Mouse (Mus musculus) embryonic facial prominence, embryonic 13.5 days (tissue): ENCODE data around the gene Def8. TPM values are rescaled to one million over a fixed set of nuclear protein-coding genes. Genes with fewer than 3 reads are reported as not detected.
"Not testable (repeated sequence)": the region's sequence is repeated elsewhere in the genome, so short reads cannot be mapped to it uniquely, and the experiment has no call there.

Experiments used
- ATAC-seq: fragments of 200-750 bp; cut with Nextera tagmentation; 2 replicates; pipeline ENCODE4 v1.8.0; 2017; ENCODE audit warnings: low read depth; ENCODE audit not compliant: insufficient number of reproducible peaks, insufficient read depth, low FRiP score, low TSS enrichment
- H3K27ac ChIP-seq: fragments of 300-500 bp; sonication (generic); 2 replicates; pipeline ENCODE4 v1.5.1; 2015; ENCODE audit warnings: moderate library complexity, mild to moderate bottlenecking, inconsistent platforms
- H3K27me3 ChIP-seq: fragments of 300-500 bp; sonication (generic); 2 replicates; pipeline ENCODE4 v1.6.1; 2015; ENCODE audit warnings: mild to moderate bottlenecking, inconsistent platforms
- H3K36me3 ChIP-seq: fragments of 300-500 bp; sonication (generic); 2 replicates; pipeline ENCODE4 v1.6.1; 2015; ENCODE audit warnings: mild to moderate bottlenecking, inconsistent platforms
- H3K4me1 ChIP-seq: fragments of 300-500 bp; sonication (generic); 2 replicates; pipeline ENCODE4 v1.6.1; 2015; ENCODE audit warnings: inconsistent platforms
- H3K4me2 ChIP-seq: fragments of 300-500 bp; sonication (generic); 2 replicates; pipeline ENCODE4 v1.6.1; 2015; ENCODE audit warnings: moderate library complexity, mild to moderate bottlenecking, inconsistent platforms
- H3K4me3 ChIP-seq: fragments of 300-500 bp; sonication (generic); 2 replicates; pipeline ENCODE4 v1.5.1; 2015; ENCODE audit warnings: mild to moderate bottlenecking, inconsistent platforms
- H3K9ac ChIP-seq: fragments of 300-500 bp; sonication (generic); 2 replicates; pipeline ENCODE4 v1.6.1; 2015; ENCODE audit warnings: mild to moderate bottlenecking, inconsistent platforms
- H3K9me3 ChIP-seq: fragments of 300-500 bp; sonication (generic); 2 replicates; pipeline ENCODE4 v1.6.1; 2016; ENCODE audit warnings: inconsistent platforms
- WGBS: fragments of 180-500 bp; shearing (Covaris S2); methylation state at CpG from one replicate; pipeline ENCODE4 v1.1.7; 2015; ENCODE audit warnings: mixed read lengths; 5-methylcytosine and 5-hydroxymethylcytosine counted together
- polyA plus RNA-seq: library from polyadenylated mRNA; unstranded; fragments of >200 nt; fragmentation: Nextera tagmentation; extraction: Ambion mirVana; gene quantifications from 2 replicates; pipeline ENCODE4 v1.2.1, GENCODE M21; 2015

Gene Def8
- polyA plus RNA-seq, 1 experiment from 2014 or later: 43.2 TPM

GRCm38 (mm10) chr8:123427639-123428275 lies 4.4 kb downstream of the Def8 start:
- no peak for ATAC-seq
- Histone ChIP-seq H3K4me3 (no peak overlapping the region), H3K9me3 (peaks cover 50% of the 10 kb centered on the region), H3K9ac (no peak overlapping the region), H3K4me1 (no peaks in the 10 kb centered on the region), H3K27ac (no peak overlapping the region), H3K27me3 (no peaks in the 10 kb centered on the region), H3K4me2 (no peak overlapping the region), H3K36me3 (no peaks in the 10 kb centered on the region)
- 95% methylated on average over 24 of the region's 24 CpGs for WGBS

- ATAC-seq: no peak
- Histone ChIP-seq H3K4me2 (no peak overlapping the region), H3K9ac (no peak overlapping the region), H3K4me3 (no peak overlapping the region), H3K27me3 (no peaks in the 10 kb centered on the region), H3K9me3 (peaks cover 56% of the 10 kb centered on the region), H3K36me3 (no peaks in the 10 kb centered on the region), H3K27ac (no peak overlapping the region), H3K4me1 (no peaks in the 10 kb centered on the region)
- 96% methylated on average over 28 of the region's 29 CpGs for WGBS
Observed at GRCm38 (mm10) chr8:123428343-123428893, 5.1 kb downstream of the Def8 start.

GRCm38 (mm10) chr8:123428939-123429721 lies 5.8 kb downstream of the Def8 start:
- Histone ChIP-seq H3K4me1 (no peaks in the 10 kb centered on the region), H3K4me3 (no peak overlapping the region), H3K9ac (no peak overlapping the region), H3K36me3 (no peaks in the 10 kb centered on the region), H3K27ac (no peak overlapping the region), H3K4me2 (no peak overlapping the region), H3K27me3 (no peaks in the 10 kb centered on the region), H3K9me3 (peaks cover 56% of the 10 kb centered on the region)
- no peak for ATAC-seq
- WGBS: 95% methylated on average over 23 of the region's 23 CpGs

- H3K9me3 ChIP-seq: peaks cover 59% of the 10 kb centered on the region
Observed at GRCm38 (mm10) chr8:123429722-123430013, 6.3 kb downstream of the Def8 start.

GRCm38 (mm10) chr8:123430936-123431335 lies 7.6 kb downstream of the Def8 start:
- not testable (repeated sequence) for H3K4me1 ChIP-seq, H3K36me3 ChIP-seq, H3K27me3 ChIP-seq, H3K4me2 ChIP-seq, ATAC-seq, H3K4me3 ChIP-seq, H3K9ac ChIP-seq, H3K27ac ChIP-seq
- WGBS: 88% methylated on average over 8 of the region's 8 CpGs
- H3K9me3 ChIP-seq: peaks cover 63% of the 10 kb centered on the region

More at GRCm38 (mm10) chr8:123429722-123430013, 6.3 kb downstream of the Def8 start:
- H3K27me3 ChIP-seq, H3K36me3 ChIP-seq, H3K27ac ChIP-seq, H3K9ac ChIP-seq, H3K4me1 ChIP-seq, ATAC-seq, H3K4me3 ChIP-seq, H3K4me2 ChIP-seq: not testable (repeated sequence)
- 95% methylated on average over 15 of the region's 15 CpGs for WGBS

- ATAC-seq: no peak
- Histone ChIP-seq H3K27me3 (no peaks in the 10 kb centered on the region), H3K9me3 (peaks cover 60% of the 10 kb centered on the region), H3K36me3 (no peaks in the 10 kb centered on the region), H3K4me2 (no peak overlapping the region), H3K27ac (no peak overlapping the region), H3K9ac (no peak overlapping the region), H3K4me3 (no peak overlapping the region), H3K4me1 (no peaks in the 10 kb centered on the region)
- WGBS: 94% methylated on average over 25 of the region's 25 CpGs
Observed at GRCm38 (mm10) chr8:123431616-123432365, 8.5 kb downstream of the Def8 start.

- H3K9me3 ChIP-seq: peaks cover 55% of the 10 kb centered on the region
- H3K4me3 ChIP-seq: no peak overlapping the region
- no peaks in the 10 kb centered on the region for H3K4me1 ChIP-seq
- no peak overlapping the region for H3K4me2 ChIP-seq
- no peaks in the 10 kb centered on the region for H3K27me3 ChIP-seq
- no peak overlapping the region for H3K27ac ChIP-seq
- ATAC-seq: no peak
- no peak overlapping the region for H3K9ac ChIP-seq
- no peaks in the 10 kb centered on the region for H3K36me3 ChIP-seq
- 96% methylated on average over 16 of the region's 16 CpGs for WGBS
Observed at GRCm38 (mm10) chr8:123432381-123432780, 9.1 kb downstream of the Def8 start.

- H3K27ac ChIP-seq: not testable (repeated sequence)
- H3K9me3 ChIP-seq: peaks cover 45% of the 10 kb centered on the region
- WGBS: 96% methylated on average over 47 of the region's 47 CpGs
Observed at GRCm38 (mm10) chr8:123433241-123433974, 10.1 kb downstream of the Def8 start.

GRCm38 (mm10) chr8:123441788-123442187 lies 18.5 kb downstream of the Def8 start:
- H3K27me3 ChIP-seq: no peaks in the 10 kb centered on the region
- no peak overlapping the region for H3K9ac ChIP-seq
- H3K36me3 ChIP-seq: peaks cover 4% of the 10 kb centered on the region; the same call in 1 of the 2 replicates
- no peak overlapping the region for H3K27ac ChIP-seq
- H3K4me2 ChIP-seq: no peak overlapping the region
- H3K9me3 ChIP-seq: no peaks in the 10 kb centered on the region
- ATAC-seq: no peak
- peaks cover 9% of the 10 kb centered on the region for H3K4me1 ChIP-seq
- WGBS: 92% methylated on average over 2 of the region's 2 CpGs
- H3K4me3 ChIP-seq: no peak overlapping the region

More at GRCm38 (mm10) chr8:123433241-123433974, 10.1 kb downstream of the Def8 start:
- H3K4me2 ChIP-seq, H3K27me3 ChIP-seq, H3K4me1 ChIP-seq, H3K36me3 ChIP-seq, H3K4me3 ChIP-seq, H3K9ac ChIP-seq, ATAC-seq: not testable (repeated sequence)

- no peak overlapping the region for H3K27ac ChIP-seq
- H3K36me3 ChIP-seq: peaks cover 4% of the 10 kb centered on the region; the same call in 1 of the 2 replicates
- peak overlapping the region; percentile 70 for H3K4me3 ChIP-seq
- H3K4me2 ChIP-seq: peak overlapping the region; percentile 76
- WGBS: 80% methylated on average over 5 of the region's 5 CpGs
- ATAC-seq: no peak
- no peaks in the 10 kb centered on the region for H3K27me3 ChIP-seq
- H3K9me3 ChIP-seq: no peaks in the 10 kb centered on the region
- peaks cover 9% of the 10 kb centered on the region for H3K4me1 ChIP-seq
- no peak overlapping the region for H3K9ac ChIP-seq
Observed at GRCm38 (mm10) chr8:123442351-123442750, 19.0 kb downstream of the Def8 start.
